Mouse (Mus musculus) thymus, adult 2 months (tissue): ENCODE measurements at regions not wholly inside any gene's neighbourhood (a gene's known extent, or its start where the extent isn't known, plus 50 kb on each side); places are given as distances from the start of the nearest gene placed in this dataset.

ENCODE experiments used
- CTCF ChIP-seq: fragments of 200-500 bp; IDR thresholded peaks from 2 replicates; pipeline ENCODE4 v1.5.1; 2012; ENCODE audit warnings: mild to moderate bottlenecking, control low read depth, low read length, moderate library complexity, borderline replicate concordance; ENCODE audit not compliant: control insufficient read depth, poor library complexity, insufficient read depth; ENCODE audit errors: extremely low read depth
- POLR2A ChIP-seq: fragments of 200-500 bp; IDR thresholded peaks from 2 replicates; pipeline ENCODE4 v1.6.1; 2012; ENCODE audit warnings: mild to moderate bottlenecking, low read length, control low read depth, moderate library complexity; ENCODE audit not compliant: control insufficient read depth, poor library complexity, insufficient read depth; ENCODE audit errors: extremely low read depth

- TF ChIP-seq POLR2A (no peak), CTCF (no peak)
Measured at GRCm38 (mm10) chr10:14239670-14240069, 273.8 kb downstream of the Hivep2 start.
